Mouse (Mus musculus) heart, adult 11 months (tissue): ENCODE measurements around the gene Sgca.
A peak's percentile ranks its signal among the peaks of the same experiment; 100 is the strongest.
"Not testable (repeated sequence)": the region's sequence is repeated elsewhere in the genome, so short reads cannot be mapped to it uniquely, and the experiment has no call there.

ENCODE experiments used
- DNase-seq: peaks from one replicate; pipeline ENCODE4 v3.0.0; 2022

Gene Sgca

GRCm38 (mm10) chr11:94985822-94986221 lies 9.7 kb upstream of the Sgca start:
- DNase-seq, result no peak

- DNase-seq, result no peak
These were observed 9.0 kb upstream of the Sgca start for GRCm38 (mm10) chr11:94985140-94985539.

- no peak for DNase-seq
These were observed 3.5 kb upstream of the Sgca start for GRCm38 (mm10) chr11:94979462-94980179.

DNA sequence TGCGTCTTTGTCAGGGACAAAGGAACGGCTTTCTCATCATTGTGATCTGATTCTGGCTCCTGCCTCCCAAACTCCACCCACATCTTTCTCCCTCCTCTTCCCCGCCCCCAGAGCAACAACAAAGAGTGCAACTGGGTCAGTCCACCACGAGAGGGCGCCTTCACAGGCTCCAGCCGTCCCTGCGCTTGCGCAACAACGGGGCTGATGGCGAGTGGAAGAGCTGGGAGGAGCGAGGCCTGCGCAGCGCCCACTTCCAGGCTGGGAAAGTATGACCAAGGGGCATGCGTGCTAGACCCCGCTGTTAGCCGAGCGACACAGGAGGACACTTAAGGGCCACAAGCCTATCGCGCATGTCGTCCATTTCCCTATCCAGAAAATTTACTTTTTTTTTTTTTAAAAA lies 2.8 kb upstream of the Sgca start:
- DNase-seq, result peak; percentile 99

GRCm38 (mm10) chr11:94978178-94978915 lies 2.2 kb upstream of the Sgca start:
- no peak for DNase-seq

DNA sequence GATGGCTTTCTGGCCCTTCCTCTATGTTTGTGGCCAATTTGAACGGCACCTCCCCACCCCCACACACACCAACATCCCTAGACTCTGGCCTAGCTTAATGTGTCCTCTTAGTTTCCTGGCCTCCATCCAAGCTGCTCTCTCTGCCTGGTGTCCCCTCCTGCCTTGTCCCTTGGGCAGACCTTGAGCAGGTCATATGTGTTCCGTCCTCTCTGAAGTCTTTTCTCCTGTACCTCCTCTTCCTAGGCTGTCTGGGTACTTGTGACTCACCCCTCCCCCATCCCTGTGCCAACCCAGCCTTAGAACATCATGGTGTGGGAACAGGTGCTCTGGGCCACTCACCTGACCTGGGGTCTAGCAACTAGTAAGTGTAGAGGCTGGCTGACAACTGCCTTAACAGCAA lies 1.2 kb downstream of the Sgca start:
- DNase-seq, result peak; percentile 96

- DNase-seq, result peak; percentile 96
These were observed 2.8 kb downstream of the Sgca start for GRCm38 (mm10) chr11:94973313-94973712.

- no peak for DNase-seq
These were observed 3.2 kb downstream of the Sgca start for GRCm38 (mm10) chr11:94972887-94973286.

GRCm38 (mm10) chr11:94971895-94972615 lies 4.1 kb downstream of the Sgca start:
- no peak for DNase-seq

GRCm38 (mm10) chr11:94970210-94970943 lies 5.8 kb downstream of the Sgca start:
- peak; percentile 93 for DNase-seq

DNA sequence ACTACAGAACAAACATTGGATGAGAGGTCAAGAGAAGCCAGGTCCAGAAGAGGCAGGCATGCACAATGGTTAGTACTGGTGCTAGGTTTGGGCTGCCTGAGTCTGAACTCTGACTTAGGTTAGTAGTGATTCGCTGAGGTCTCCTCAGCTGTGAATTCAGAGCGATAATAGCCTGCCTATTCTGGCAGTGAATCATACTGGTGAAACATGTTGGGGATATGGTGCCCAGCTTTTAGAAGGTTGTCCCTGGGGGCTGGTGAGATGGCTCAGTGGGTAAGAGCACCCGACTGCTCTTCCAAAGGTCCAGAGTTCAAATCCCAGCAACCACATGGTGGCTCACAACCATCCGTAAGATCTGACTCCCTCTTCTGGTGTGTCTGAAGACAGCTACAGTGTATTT lies 6.4 kb downstream of the Sgca start:
- DNase-seq, result not testable (repeated sequence)

DNA sequence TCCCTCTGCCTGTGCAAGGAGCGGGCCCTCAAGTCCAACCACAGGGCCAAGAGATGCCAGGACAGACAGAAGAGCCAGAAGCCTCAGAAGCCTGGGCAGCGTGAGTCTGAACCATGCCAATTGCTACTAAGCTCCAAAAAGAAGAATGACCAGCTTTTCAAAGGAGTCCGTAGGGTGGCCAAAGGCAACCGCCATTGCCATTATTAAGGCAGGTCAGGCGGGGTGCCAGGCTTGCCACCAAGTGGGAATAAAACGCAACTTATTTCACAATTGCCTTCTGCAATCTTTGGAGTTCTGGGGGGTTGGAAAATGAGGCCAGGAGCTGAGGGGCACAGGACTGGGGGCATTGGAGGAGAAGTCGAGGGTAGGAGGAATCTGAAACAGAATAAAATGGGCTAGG lies 7.9 kb downstream of the Sgca start:
- no peak for DNase-seq

GRCm38 (mm10) chr11:94967419-94967818 lies 8.7 kb downstream of the Sgca start, which contains the start of gene Hils1:
TSS of gene Hils1 (plus strand) at chr11:94967593.
- DNase-seq, result no peak

DNA sequence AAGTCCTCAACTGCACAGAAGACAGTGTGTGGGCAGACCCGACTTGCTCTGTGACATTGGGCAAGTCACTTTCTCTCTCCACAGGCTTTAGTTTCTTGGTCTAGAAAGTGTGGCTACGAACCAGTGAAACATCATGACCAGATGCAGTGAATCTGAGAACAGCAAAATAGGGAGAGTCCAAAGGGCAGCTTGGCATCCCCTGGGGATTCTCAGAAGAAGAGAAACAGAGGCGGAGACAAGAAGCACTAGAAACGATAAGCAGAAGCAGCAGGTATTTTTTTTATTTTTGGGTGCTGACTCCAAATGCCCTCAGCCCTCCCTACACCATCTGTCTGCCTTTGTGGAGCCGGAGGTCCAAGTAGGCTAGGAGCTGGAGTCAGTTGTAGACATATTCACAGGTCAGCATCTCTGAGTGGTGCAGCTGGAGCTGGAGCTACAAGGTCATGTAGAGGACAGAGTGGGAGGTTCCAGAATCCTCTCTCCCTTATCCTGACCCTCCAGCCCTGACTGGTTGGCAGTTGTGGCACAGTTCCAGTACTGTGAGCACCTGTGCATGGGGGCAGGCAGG lies 13.5 kb downstream of the Sgca start:
- no peak for DNase-seq

DNA sequence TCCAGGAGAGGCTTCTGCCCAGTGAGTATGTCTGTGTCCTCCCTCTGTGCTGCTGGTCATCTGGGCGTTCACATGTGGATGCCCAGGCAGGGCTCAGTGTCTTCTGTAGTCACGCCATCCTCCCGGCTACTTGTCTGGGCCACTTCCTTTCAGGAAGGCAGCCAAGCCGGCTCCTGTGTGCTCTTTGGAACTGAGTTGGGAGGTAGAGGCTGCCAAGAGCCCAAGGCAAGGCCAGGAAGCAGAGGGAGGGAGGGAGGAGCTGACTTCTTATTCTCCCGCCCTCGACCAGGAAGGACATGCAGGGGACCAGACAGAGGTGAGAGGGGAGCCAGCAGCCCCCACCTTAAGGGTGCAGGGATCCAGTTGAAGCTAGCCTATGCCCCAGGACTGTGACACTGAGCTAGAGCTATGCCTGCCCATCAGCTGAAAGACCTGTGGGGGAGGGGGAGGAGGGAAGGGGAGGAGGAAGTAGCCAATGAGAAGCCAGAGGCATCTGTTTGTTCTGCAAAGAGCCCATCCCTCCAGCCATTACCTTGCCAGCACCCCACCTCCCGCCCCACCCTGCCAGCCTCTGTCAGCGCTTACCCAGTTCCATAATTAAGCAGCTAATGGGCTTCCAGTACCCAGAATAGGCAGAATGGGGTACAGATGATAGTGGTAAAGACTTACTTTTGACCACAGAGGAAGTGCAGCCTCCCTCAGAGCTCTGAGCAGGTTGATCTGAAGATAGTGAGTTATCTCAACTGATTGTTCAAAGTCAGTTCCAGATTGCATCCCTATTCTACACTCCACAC lies 17.9 kb downstream of the Sgca start:
- peak; percentile 100 for DNase-seq

DNA sequence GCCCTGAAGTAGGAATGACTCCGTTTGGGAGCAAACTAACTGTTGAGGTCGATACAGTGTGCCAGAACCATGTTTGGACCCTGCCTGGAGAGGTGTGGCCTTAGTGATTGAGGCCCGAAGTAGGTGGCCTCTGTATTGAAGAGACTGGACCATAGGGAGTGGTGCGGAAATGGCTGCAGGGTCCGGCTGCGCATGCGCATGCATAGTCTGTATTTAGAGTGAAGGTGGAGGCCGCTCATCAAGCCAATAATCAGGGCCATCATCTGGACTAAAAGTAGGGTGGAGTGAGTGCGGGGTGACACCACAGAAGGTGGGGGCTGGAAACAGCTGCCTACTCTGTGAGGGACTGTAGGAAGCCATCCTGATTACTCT lies 18.4 kb downstream of the Sgca start:
- peak; percentile 98 for DNase-seq

DNA sequence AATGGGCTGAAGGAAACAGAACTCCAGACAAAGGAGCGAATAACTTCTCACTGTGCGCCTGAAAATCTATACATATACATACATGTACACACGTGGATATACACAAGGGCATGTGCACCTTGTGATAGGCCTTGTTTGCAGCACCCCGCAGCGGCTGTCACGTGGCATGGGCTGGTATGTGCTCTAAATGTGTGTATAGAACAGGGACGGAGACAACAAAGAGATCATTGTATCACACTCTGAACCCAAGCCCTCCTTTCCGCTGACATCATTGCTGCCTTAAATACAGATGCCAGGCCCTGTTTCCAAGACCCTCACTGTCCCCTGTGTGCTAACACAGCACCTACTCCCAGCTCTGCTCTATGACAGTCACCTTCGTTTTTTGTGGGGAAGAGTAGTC lies 21.0 kb downstream of the Sgca start:
- DNase-seq, result no peak

DNA sequence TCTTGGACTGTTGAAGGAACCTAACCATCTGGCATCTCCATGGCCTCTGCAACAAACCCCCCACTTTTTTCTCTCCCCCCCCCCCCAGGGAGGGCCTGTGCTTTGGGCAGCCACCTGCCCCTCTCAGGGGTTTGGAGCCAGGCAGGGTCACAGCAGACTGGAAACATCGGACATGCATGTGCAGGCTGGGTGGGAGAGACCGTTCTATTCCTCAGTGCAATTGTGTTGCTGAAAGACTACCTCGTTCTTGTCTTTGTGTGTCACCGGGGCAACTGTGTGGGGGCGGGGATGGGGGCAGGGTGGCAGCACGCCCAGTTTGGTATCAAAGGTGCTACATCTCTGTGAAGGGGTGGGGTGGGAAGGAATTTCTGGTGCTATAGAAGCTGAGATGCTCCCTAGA lies 24.0 kb downstream of the Sgca start:
- no peak for DNase-seq

DNA sequence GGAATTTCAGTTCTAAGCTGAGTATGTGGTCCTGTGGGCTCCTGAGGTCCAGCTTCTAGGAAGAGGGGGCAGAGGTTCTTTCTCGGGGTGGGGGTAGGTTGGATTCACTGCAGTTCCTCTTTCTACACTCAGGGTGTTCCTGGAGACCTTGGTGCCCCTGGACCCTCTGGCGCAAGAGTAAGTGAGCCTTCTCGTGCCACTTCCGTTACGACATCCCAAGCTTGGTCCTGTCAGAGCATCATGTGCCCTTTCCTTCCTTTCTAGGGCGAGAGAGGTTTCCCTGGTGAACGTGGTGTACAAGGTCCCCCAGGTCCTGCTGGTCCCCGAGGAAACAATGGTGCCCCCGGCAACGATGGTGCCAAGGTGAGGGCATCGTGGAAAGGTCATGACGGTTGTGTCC lies 30.9 kb downstream of the Sgca start:
- no peak for DNase-seq

GRCm38 (mm10) chr11:94944295-94944694 lies 31.8 kb downstream of the Sgca start:
- DNase-seq, result no peak

- DNase-seq, result peak; percentile 91
These were observed 33.1 kb downstream of the Sgca start for GRCm38 (mm10) chr11:94943054-94943453.
